Mouse (Mus musculus): ENCODE measurements at regions not wholly inside any gene's neighbourhood (a gene's known extent, or its start where the extent isn't known, plus 50 kb on each side); places are given as distances from the start of the nearest gene placed in this dataset.

DNA sequence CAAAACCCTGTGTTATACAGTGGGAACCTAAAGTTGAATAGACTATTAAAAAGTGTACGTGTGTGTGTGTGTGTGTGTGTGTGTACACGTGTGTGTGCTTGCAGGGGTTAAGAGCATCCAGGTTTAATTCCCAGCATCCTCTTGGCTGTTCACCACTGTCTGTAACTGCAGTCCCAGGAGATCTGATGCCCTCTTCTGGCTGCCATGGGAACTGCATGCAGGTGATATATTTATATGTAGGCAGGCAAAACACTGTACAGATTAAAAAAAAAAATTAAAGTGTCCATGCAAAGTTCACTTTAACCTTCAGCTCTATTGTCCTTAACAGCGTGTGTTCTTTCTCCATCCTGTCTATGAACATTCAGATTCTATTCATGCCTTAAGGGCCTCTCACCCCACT, 454.1 kb downstream of the Rnf144b start:
- DNase-seq (ENCODE audit: low spot score), result no peak

DNA sequence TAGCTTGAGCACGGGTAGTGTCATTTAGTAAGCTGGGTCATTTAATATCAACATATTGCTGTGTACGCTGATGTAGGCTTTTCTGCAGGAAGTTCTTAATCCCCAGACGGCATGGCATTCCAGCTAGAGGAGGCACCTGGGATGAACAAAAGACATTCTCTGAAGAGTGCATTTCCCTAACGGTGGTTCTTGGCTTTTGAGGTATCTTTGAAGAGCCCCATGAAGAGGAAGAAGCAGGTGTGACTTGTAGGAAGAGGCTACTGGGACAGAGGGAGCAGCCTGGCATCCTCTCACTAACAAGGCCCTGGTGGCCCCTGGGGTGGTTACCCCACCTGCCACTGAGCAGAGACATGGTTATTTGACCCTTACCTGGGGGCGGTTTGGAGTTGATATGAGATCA, 457.7 kb downstream of the Rnf144b start:
- no peak for DNase-seq (ENCODE audit: low spot score)

DNA sequence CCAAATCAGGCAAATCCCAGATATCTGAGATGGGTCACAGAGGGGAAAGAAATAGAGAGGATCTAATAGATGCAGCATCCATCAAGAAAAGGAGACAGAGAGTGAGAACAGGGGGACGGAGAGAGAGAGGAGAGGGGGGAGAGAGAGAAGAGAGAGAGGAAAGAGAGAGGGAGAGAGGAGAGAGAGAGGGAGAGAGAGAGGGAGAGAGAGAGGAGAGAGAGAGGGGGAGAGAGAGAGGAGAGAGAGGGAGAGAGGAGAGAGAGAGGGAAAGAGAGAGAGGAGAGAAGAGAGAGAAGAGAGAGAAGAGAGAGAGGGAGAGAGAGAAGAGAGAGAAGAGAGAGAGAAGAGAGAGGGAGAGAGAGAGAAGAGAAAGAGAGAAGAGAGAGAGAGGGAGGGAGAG, 462.7 kb downstream of the Rnf144b start:
- no peak for DNase-seq (ENCODE audit: low spot score)

DNA sequence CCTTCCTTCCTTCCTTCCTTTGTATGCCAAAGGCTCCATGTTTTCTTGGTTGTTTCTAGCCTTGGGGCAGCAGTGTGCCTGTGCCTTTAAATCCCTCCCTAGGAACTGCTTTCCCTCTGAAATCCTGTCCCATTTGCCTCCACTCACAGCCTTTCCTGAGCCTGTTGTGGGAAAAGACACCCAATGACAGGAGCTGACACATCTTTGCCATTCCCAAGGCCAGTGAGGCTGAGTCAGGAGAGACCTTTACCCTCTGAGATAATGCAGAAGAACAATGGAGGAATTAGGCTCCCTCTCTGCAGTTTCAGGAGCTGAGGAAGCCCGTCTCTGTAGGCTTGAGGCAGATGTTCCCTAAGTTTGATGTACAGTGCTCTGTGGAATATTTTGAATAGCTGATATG, 480.2 kb downstream of the Rnf144b start:
- DNase-seq (ENCODE audit: low spot score), result no peak

DNA sequence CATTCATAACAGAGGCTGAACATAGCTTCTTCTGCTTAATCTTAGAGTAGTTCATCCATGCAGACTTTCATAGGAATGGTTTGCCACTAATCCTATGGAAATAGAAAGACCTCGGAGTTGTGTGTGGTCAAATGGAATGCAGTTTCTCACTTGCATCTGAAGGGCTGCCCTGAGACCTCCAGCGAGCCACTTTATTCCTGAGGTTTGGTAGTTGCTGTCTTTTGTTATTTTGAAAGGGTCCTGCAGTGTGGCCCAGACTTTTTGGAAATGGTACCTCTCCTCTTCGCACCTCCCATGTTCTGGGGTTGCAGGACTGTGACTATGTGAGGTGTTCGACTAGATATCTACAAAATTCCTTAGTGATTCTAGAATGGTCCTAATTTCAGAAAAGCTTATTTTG, 489.0 kb downstream of the Rnf144b start:
- DNase-seq (ENCODE audit: low spot score), result no peak

GRCm38 (mm10) chr13:47636511-47637103, 514.2 kb downstream of the Rnf144b start:
- peak; percentile 34 for DNase-seq (ENCODE audit: low spot score)

GRCm38 (mm10) chr13:47642341-47642740, 519.9 kb downstream of the Rnf144b start:
- DNase-seq (ENCODE audit: low spot score), result no peak

GRCm38 (mm10) chr13:47645081-47645480, 522.6 kb downstream of the Rnf144b start:
- DNase-seq (ENCODE audit: low spot score), result peak; percentile 13

DNA sequence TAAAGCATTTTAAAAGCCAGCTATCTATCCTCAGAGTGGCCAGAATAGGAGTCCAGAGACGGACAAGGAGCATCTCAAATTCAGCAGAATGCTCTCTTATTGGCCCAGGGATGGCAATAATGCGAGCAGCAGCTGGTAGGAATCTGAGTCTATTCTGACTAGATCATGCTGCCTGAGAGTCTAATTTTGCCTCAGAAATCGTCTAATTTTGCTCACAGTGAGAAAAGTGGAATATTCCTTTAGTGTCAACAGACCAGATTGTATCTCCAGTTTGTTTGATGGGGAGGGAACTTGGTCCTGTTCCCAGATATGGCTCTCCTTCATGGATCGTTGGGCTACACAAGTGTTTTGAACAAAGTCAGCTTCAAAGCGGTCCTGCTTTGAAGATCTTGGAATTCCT, 525.2 kb downstream of the Rnf144b start:
- DNase-seq (ENCODE audit: low spot score), result no peak

- DNase-seq (ENCODE audit: low spot score), result no peak
These were observed 527.6 kb downstream of the Rnf144b start for GRCm38 (mm10) chr13:47650093-47650492.

DNA sequence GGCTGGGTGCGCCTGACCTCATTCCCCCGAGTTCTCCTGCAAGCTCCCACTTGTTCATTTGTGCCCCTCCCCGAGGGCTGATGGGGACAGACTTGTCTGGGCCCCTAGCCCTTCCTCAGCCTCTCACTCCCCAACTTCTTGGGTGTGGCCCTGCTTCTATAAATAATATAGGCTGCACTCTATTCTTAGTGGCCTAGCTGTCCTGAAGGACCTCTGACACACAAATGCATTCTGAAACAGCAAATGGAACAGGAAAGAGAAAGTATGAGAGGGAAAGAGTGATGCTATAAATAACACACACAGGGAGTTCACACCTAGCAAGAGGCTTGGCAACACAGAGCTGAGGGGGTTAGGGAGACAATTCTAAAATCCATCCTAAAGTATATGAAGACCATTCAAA, 544.0 kb downstream of the Rnf144b start:
- no peak for DNase-seq (ENCODE audit: low spot score)

DNA sequence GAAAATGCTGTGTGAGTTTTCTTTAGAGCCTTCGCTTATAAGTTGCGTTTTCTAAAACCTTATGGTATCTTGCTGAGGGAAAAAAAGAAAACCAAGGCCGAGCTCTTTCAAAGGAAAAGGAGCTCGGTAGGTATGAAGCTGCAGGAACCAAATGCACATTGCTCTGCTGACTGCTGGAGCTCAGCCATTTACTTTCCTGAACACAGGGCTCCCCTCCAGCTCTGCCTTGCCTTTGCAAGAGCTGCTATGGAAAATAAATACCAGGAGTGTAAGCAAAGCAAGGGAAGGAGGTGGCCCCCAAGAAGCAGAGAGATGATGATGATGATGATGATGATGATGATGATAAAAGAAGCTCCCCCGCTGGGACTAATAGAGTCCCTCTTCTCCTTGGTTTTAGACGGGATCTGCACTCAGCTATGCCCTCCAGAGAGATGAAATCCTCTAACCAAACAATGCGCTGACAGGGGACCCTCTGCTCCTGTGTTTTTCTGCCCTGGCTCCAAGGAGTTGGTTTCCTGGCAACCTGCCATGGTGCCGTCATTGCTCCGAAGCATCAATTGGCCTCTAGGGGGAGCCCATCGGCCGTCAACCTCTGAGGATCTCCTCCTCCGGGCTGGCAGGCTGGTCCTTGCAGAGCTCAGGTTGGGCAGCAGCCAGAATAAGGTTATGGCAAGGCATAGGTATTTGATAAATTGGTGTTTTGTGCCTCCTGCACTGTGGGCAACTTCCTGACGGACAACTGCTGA, 544.7 kb downstream of the Rnf144b start:
- DNase-seq (ENCODE audit: low spot score), result peak; percentile 94

DNA sequence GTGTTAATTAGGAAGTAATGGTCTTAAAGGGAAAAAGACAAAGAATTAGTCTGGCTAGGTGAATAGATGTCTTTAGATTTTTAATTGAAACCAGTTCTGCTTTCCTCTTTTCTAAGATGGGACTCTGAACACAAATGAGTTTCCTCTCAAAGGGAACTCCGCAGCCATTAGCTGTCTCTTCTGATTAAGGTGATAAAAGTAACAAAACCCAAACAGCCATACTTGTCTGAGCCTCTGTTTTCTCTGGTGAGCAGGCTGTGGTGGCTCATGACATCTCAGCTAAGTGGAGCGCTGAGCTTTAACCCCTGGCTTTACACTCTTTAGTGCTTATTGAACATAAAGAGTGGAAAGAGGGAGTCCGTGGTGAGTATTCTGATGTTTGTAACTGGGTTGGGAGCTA, 565.7 kb downstream of the Rnf144b start:
- peak; percentile 23 for DNase-seq (ENCODE audit: low spot score)

- DNase-seq (ENCODE audit: low spot score), result no peak
These were observed 567.2 kb upstream of the Id4 start for GRCm38 (mm10) chr13:47693815-47694214.

- no peak for DNase-seq (ENCODE audit: low spot score)
These were observed 565.2 kb upstream of the Id4 start for GRCm38 (mm10) chr13:47695877-47696276.

DNA sequence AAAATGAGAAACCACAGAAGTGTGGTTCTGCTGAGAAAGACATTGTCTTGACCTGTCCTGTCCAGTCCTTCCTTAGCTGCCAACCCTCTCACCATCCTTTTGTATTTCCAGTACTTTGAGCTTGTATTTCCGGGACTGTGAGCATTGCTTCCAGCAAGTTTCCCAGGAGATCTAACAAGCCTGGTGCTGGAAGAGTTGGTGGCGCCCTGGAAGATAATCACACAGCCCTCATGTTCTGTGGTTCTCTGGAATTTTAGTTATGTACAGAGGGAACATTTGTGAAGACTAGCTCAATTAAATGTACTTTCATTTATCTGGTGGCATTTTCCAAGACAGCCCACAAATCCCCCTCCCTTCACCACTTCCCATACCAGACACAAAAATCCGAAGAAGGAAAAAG, 560.5 kb upstream of the Id4 start:
- no peak for DNase-seq (ENCODE audit: low spot score)

GRCm38 (mm10) chr13:47707961-47708609, 552.9 kb upstream of the Id4 start:
- DNase-seq (ENCODE audit: low spot score), result peak; percentile 8

- no peak for DNase-seq (ENCODE audit: low spot score)
These were observed 551.7 kb upstream of the Id4 start for GRCm38 (mm10) chr13:47709323-47709722.

GRCm38 (mm10) chr13:47712507-47712906, 548.5 kb upstream of the Id4 start:
- DNase-seq (ENCODE audit: low spot score), result no peak

GRCm38 (mm10) chr13:47716265-47716664, 544.8 kb upstream of the Id4 start:
- no peak for DNase-seq (ENCODE audit: low spot score)

GRCm38 (mm10) chr13:47720645-47721044, 540.4 kb upstream of the Id4 start:
- no peak for DNase-seq (ENCODE audit: low spot score)

DNA sequence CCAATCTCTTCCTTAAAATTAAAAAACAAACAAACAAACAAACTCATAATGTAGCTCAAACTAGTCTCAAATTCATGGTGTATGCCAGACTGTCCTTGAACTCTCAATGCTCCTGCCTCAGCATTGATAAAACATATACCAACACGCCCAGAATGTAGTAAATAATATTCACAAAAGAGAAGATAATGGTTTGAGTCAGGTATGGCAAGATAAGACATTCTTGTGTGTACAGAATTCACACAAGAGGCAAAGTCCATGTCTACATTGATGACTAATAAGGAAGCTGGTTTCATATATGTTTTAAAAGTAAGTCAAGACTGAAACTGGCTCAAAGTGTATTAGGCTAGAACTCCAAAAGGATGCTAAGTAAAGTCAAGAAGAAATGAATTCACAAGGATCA, 526.6 kb upstream of the Id4 start:
- no peak for DNase-seq (ENCODE audit: low spot score)

GRCm38 (mm10) chr13:47735426-47736063, 525.5 kb upstream of the Id4 start:
- DNase-seq (ENCODE audit: low spot score), result no peak

All from embryo, embryonic 10.5 days (tissue).